Mouse (Mus musculus): ENCODE results near the gene 1500015O10Rik. TPM values are rescaled to one million over a fixed set of nuclear protein-coding genes. Genes with fewer than 3 reads are reported as not detected.

Gene 1500015O10Rik
- 3.0 and 3.1 TPM in 2 replicates for polyA plus RNA-seq (2014; fragmentation: Nextera tagmentation; extraction: Ambion mirVana)

- no peak within 1 kb of the TSS for H3K4me3 ChIP-seq (ENCODE audit: low read depth, low read length)
- no peak within 1 kb of the TSS for H3K27ac ChIP-seq (ENCODE audit: low read depth)
- 60% methylated on average over 16 of the region's 16 CpGs for WGBS
- no peaks in the 10 kb centered on the region for H3K27me3 ChIP-seq (replicated peaks; ENCODE audit: control insufficient read depth, insufficient read depth, low read length)
- H3K9me3 ChIP-seq (ENCODE audit: control insufficient read depth, low read length), result no peaks in the 10 kb centered on the region
- ATAC-seq (replicated peaks; ENCODE audit: low FRiP score, low TSS enrichment, low read depth), result no peak
- H3K4me1 ChIP-seq (replicated peaks; ENCODE audit: control insufficient read depth, insufficient read depth, low read length), result no peaks in the 10 kb centered on the region
- H3K9ac ChIP-seq (ENCODE audit: low read length), result no peak within 1 kb of the TSS
- DNase-seq (ENCODE audit: low spot score), result no peak
- no peaks in the 10 kb centered on the region for H3K36me3 ChIP-seq (ENCODE audit: control insufficient read depth, insufficient read depth, low read length)
- H3K4me2 ChIP-seq (ENCODE audit: low read length), result no peak within 1 kb of the TSS
These were observed at the start of gene 1500015O10Rik for GRCm38 (mm10) chr1:43730491-43730924. Gene 1500015O10Rik (plus strand): TSS chr1:43730602.

GRCm38 (mm10) chr1:43689983-43690382 is 40.4 kb upstream of the 1500015O10Rik start:
- 92% methylated on average over 13 of the region's 13 CpGs for WGBS
- Histone ChIP-seq H3K4me2 (ENCODE audit: low read length) (no peak overlapping the region), H3K27me3 (replicated peaks; ENCODE audit: control insufficient read depth, insufficient read depth, low read length) (no peaks in the 10 kb centered on the region), H3K9me3 (ENCODE audit: control insufficient read depth, low read length) (0 out of 2 replicates have a peak, but pooled peaks cover 3% of the 10 kb centered on the region), H3K4me1 (replicated peaks; ENCODE audit: control insufficient read depth, insufficient read depth, low read length) (0 out of 2 replicates have a peak, but pooled peaks cover 4% of the 10 kb centered on the region), H3K4me3 (ENCODE audit: low read depth, low read length) (no peak overlapping the region), H3K36me3 (ENCODE audit: control insufficient read depth, insufficient read depth, low read length) (no peaks in the 10 kb centered on the region), H3K9ac (ENCODE audit: low read length) (no peak overlapping the region), H3K27ac (ENCODE audit: low read depth) (no peak overlapping the region)
- ATAC-seq (replicated peaks; ENCODE audit: low FRiP score, low TSS enrichment, low read depth) (no peak), DNase-seq (ENCODE audit: low spot score) (no peak)

DNA sequence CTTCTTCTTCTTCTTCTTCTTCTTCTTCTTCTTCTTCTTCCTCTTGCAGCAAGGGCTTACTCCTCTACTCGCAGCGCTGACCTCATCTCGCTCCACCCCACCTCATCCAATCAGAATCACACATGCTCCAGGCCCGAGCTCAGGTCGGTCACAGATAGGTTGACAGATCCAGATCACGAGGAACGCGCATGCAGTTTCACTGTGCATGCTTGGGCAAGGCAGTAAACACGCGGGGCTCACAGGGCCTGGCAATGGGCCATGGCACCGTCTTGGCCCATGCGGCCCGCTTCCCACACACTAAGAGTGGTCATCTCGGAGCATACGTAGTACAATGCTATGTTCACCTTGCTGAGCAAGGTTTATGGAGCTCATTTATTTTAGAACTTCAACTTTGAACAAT is 39.9 kb upstream of the 1500015O10Rik start:
- no peak for DNase-seq (ENCODE audit: low spot score)
- no peak overlapping the region for H3K27ac ChIP-seq (ENCODE audit: low read depth)
- 0 out of 2 replicates have a peak, but pooled peaks cover 5% of the 10 kb centered on the region for H3K4me1 ChIP-seq (replicated peaks; ENCODE audit: control insufficient read depth, insufficient read depth, low read length)
- H3K9me3 ChIP-seq (ENCODE audit: control insufficient read depth, low read length), result 0 out of 2 replicates have a peak, but pooled peaks cover 3% of the 10 kb centered on the region
- H3K36me3 ChIP-seq (ENCODE audit: control insufficient read depth, insufficient read depth, low read length), result no peaks in the 10 kb centered on the region
- ATAC-seq (replicated peaks; ENCODE audit: low FRiP score, low TSS enrichment, low read depth), result no peak
- no peak overlapping the region for H3K4me2 ChIP-seq (ENCODE audit: low read length)
- WGBS, result 93% methylated on average over 15 of the region's 15 CpGs
- H3K27me3 ChIP-seq (replicated peaks; ENCODE audit: control insufficient read depth, insufficient read depth, low read length), result no peaks in the 10 kb centered on the region
- no peak overlapping the region for H3K9ac ChIP-seq (ENCODE audit: low read length)
- no peak overlapping the region for H3K4me3 ChIP-seq (ENCODE audit: low read depth, low read length)

DNA sequence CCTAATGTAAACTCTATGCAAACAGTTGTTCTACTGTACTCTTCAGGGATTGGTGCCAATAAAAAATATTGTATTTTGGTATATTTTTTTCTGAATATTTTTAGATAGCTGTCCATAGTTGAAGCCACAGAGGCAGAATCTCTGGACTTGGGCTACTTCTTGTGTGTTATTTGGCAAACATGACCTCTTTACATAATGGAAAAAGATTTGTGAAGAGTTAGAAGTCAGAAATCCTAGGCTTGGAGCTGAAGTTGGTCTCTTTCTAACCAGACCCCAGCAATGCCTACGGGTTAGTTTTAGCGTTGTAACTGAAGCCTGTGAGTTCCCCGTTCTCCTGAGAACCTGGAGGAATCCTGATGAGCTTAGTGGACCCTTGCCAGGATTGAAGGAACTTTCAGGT is 36.3 kb upstream of the 1500015O10Rik start:
- H3K36me3 ChIP-seq (ENCODE audit: control insufficient read depth, insufficient read depth, low read length), result no peaks in the 10 kb centered on the region
- no peaks in the 10 kb centered on the region for H3K27me3 ChIP-seq (replicated peaks; ENCODE audit: control insufficient read depth, insufficient read depth, low read length)
- no peak overlapping the region for H3K4me3 ChIP-seq (ENCODE audit: low read depth, low read length)
- ATAC-seq (replicated peaks; ENCODE audit: low FRiP score, low TSS enrichment, low read depth) (no peak), DNase-seq (ENCODE audit: low spot score) (no peak)
- WGBS, result 84% methylated on average over 3 of the region's 3 CpGs
- H3K4me1 ChIP-seq (replicated peaks; ENCODE audit: control insufficient read depth, insufficient read depth, low read length), result 0 out of 2 replicates have a peak, but pooled peaks cover 9% of the 10 kb centered on the region
- no peak overlapping the region for H3K27ac ChIP-seq (ENCODE audit: low read depth)
- no peak overlapping the region for H3K9ac ChIP-seq (ENCODE audit: low read length)
- no peaks in the 10 kb centered on the region for H3K9me3 ChIP-seq (ENCODE audit: control insufficient read depth, low read length)
- no peak overlapping the region for H3K4me2 ChIP-seq (ENCODE audit: low read length)

DNA sequence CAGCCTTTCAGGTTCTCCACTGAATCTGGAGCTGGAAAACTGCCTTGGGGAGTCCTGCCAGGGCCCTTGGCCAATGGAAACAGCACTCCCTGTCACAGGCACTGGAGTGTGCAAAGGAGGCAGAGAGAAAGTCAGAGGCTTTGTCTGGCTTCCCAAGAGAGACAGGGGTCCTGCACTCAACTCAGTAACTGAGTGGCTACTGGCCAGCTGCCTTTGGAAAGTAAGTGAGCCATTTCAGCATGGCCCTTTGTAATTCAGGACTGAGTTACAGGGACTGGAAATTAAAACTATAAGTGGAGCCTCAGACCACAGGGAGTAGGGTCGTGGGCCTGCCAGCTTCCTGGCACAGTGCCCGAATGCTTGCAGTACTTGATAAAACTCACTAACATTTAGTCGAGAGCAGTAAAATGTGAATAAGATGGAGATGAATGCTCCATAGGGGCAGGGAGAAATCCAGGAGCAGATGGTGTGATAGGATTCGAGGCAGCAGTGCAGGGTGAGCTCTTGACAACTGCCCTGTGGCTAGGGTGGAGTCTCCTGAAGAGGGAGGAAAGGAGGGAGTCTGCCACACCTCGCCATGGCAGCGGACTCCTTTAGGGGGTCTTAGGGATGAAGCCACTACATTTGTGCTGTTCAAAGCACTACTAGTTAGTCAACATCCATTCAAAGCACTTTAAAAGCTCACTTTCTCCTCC is 35.4 kb upstream of the 1500015O10Rik start:
- 0 out of 2 replicates have a peak overlapping the region, but pooled peaks have one; percentile 39 for H3K27ac ChIP-seq (ENCODE audit: low read depth)
- DNase-seq (ENCODE audit: low spot score), result peak; percentile 56
- 35% methylated on average over 6 of the region's 6 CpGs for WGBS

GRCm38 (mm10) chr1:43698577-43699000 is 31.8 kb upstream of the 1500015O10Rik start:
- WGBS, result 10% methylated on average over 4 of the region's 4 CpGs
- Histone ChIP-seq H3K4me3 (ENCODE audit: low read depth, low read length) (no peak overlapping the region), H3K36me3 (ENCODE audit: control insufficient read depth, insufficient read depth, low read length) (no peaks in the 10 kb centered on the region), H3K9me3 (ENCODE audit: control insufficient read depth, low read length) (no peaks in the 10 kb centered on the region), H3K27ac (ENCODE audit: low read depth) (no peak overlapping the region), H3K4me2 (ENCODE audit: low read length) (no peak overlapping the region), H3K27me3 (replicated peaks; ENCODE audit: control insufficient read depth, insufficient read depth, low read length) (no peaks in the 10 kb centered on the region), H3K4me1 (replicated peaks; ENCODE audit: control insufficient read depth, insufficient read depth, low read length) (0 out of 2 replicates have a peak, but pooled peaks cover 9% of the 10 kb centered on the region), H3K9ac (ENCODE audit: low read length) (no peak overlapping the region)
- ATAC-seq (replicated peaks; ENCODE audit: low FRiP score, low TSS enrichment, low read depth), result 0 out of 2 replicates have a peak, but pooled peaks have one; percentile 55
- DNase-seq (ENCODE audit: low spot score), result peak; percentile 51

More for the DNA sequence above, 35.4 kb upstream of the 1500015O10Rik start:
- ATAC-seq (replicated peaks; ENCODE audit: low FRiP score, low TSS enrichment, low read depth), result no peak
- H3K9ac ChIP-seq (ENCODE audit: low read length), result no peak overlapping the region
- no peak overlapping the region for H3K4me2 ChIP-seq (ENCODE audit: low read length)
- H3K36me3 ChIP-seq (ENCODE audit: control insufficient read depth, insufficient read depth, low read length), result no peaks in the 10 kb centered on the region
- no peaks in the 10 kb centered on the region for H3K9me3 ChIP-seq (ENCODE audit: control insufficient read depth, low read length)
- H3K4me1 ChIP-seq (replicated peaks; ENCODE audit: control insufficient read depth, insufficient read depth, low read length), result 0 out of 2 replicates have a peak, but pooled peaks cover 9% of the 10 kb centered on the region
- no peaks in the 10 kb centered on the region for H3K27me3 ChIP-seq (replicated peaks; ENCODE audit: control insufficient read depth, insufficient read depth, low read length)
- H3K4me3 ChIP-seq (ENCODE audit: low read depth, low read length), result no peak overlapping the region

- ATAC-seq (replicated peaks; ENCODE audit: low FRiP score, low TSS enrichment, low read depth) (no peak), DNase-seq (ENCODE audit: low spot score) (no peak)
- H3K9ac ChIP-seq (ENCODE audit: low read length), result no peak overlapping the region
- 76% methylated on average over 2 of the region's 2 CpGs for WGBS
- no peaks in the 10 kb centered on the region for H3K9me3 ChIP-seq (ENCODE audit: control insufficient read depth, low read length)
- no peak overlapping the region for H3K27ac ChIP-seq (ENCODE audit: low read depth)
- H3K36me3 ChIP-seq (ENCODE audit: control insufficient read depth, insufficient read depth, low read length), result no peaks in the 10 kb centered on the region
- 0 out of 2 replicates have a peak, but pooled peaks cover 5% of the 10 kb centered on the region for H3K4me1 ChIP-seq (replicated peaks; ENCODE audit: control insufficient read depth, insufficient read depth, low read length)
- no peak overlapping the region for H3K4me2 ChIP-seq (ENCODE audit: low read length)
- H3K4me3 ChIP-seq (ENCODE audit: low read depth, low read length), result no peak overlapping the region
- no peaks in the 10 kb centered on the region for H3K27me3 ChIP-seq (replicated peaks; ENCODE audit: control insufficient read depth, insufficient read depth, low read length)
These were observed 15.6 kb upstream of the 1500015O10Rik start for GRCm38 (mm10) chr1:43714841-43715240.

- no peaks in the 10 kb centered on the region for H3K27me3 ChIP-seq (replicated peaks; ENCODE audit: control insufficient read depth, insufficient read depth, low read length)
- no peaks in the 10 kb centered on the region for H3K36me3 ChIP-seq (ENCODE audit: control insufficient read depth, insufficient read depth, low read length)
- no peak overlapping the region for H3K4me2 ChIP-seq (ENCODE audit: low read length)
- 59% methylated on average over 7 of the region's 7 CpGs for WGBS
- H3K9me3 ChIP-seq (ENCODE audit: control insufficient read depth, low read length), result no peaks in the 10 kb centered on the region
- no peak overlapping the region for H3K4me3 ChIP-seq (ENCODE audit: low read depth, low read length)
- H3K27ac ChIP-seq (ENCODE audit: low read depth), result no peak overlapping the region
- ATAC-seq (replicated peaks; ENCODE audit: low FRiP score, low TSS enrichment, low read depth) (no peak), DNase-seq (ENCODE audit: low spot score) (no peak)
- H3K4me1 ChIP-seq (replicated peaks; ENCODE audit: control insufficient read depth, insufficient read depth, low read length), result 0 out of 2 replicates have a peak, but pooled peaks cover 5% of the 10 kb centered on the region
- no peak overlapping the region for H3K9ac ChIP-seq (ENCODE audit: low read length)
These were observed 12.4 kb upstream of the 1500015O10Rik start for GRCm38 (mm10) chr1:43717967-43718366.

All from intestine, embryonic 14.5 days (tissue).